Mouse (Mus musculus): ENCODE measurements at regions not wholly inside any gene's neighbourhood (a gene's known extent, or its start where the extent isn't known, plus 50 kb on each side); places are given as distances from the start of the nearest gene placed in this dataset.

DNA sequence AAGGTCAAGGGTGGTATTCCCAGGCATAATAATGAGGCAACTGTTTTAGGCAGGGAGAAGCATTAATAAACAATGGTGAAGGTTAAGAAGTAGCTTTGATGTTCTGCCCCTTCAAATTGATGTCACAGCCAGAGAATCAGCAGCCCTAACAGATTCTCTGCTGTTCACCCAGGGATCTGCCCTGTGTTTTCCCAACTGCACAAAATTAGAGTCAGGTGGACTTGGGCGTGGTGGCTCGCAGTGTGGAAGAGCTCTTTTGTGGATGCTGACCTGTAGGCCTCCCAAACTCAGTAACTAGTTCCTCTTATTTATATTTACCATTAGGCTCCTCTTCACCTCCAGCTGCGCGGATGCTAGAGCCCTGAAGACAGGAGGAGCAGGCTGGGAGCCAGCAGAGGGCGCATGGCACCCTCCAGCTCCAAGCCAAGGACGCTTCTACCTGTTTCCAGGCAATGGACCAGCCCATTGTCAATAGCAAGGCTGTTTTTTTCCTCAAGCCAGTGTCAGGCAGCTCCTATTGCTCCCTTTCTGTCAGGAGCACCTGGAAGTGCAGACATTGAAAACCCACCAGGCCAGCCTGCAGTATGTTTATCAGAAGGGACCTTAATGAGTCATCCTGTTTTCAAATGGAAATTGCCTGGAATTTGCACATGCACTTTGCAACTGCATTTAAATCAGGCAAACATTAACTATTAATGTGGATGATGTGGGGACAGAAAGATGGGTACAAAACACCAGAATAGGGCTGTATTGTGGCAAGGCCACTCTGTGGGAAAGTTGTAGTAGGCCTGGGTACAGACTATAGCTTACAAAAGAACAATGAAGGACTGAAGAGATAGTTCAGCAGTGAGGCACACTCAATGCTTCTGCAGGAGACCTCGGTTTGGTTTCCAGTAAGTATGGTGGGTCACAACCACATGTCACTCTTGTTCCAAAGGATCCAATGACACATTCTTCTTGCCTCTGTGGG, 328.4 kb downstream of the Bckdhb start:
- peak; percentile 87 for TF ChIP-seq CTCF (IDR thresholded peaks at IDR 0.05; ENCODE audit: borderline replicate concordance, extremely low read depth, insufficient read depth, insufficient read length)
- no peak for TF ChIP-seq POLR2A (IDR thresholded peaks at IDR 0.05; ENCODE audit: borderline replicate concordance, extremely low read depth, insufficient read depth, insufficient read length, poor library complexity, severe bottlenecking)
- peak; percentile 89 for DNase-seq (ENCODE audit: low read depth)

DNA sequence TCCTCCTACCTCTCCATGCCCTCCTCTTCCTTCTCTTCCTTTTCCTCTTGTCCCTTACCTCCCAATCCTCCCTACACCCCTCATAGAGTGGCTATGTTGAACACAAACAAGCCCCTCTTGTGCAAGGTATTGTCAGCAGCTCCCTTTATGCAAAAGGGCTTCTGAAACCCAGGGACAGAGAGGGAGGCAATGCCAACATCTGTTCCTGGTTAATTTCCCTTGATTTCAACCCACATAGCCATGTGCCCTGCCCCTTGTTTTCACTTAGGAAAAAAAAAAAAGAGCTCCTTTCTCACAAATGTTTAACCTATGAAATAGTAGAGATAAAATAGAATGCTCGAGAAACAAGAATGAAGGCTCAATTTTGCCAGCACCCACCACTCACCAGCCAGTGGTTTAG, 333.5 kb downstream of the Bckdhb start:
- DNase-seq (ENCODE audit: low read depth): no peak
- TF ChIP-seq CTCF (IDR thresholded peaks at IDR 0.05; ENCODE audit: borderline replicate concordance, extremely low read depth, insufficient read depth, insufficient read length) (no peak), POLR2A (IDR thresholded peaks at IDR 0.05; ENCODE audit: borderline replicate concordance, extremely low read depth, insufficient read depth, insufficient read length, poor library complexity, severe bottlenecking) (no peak)

DNA sequence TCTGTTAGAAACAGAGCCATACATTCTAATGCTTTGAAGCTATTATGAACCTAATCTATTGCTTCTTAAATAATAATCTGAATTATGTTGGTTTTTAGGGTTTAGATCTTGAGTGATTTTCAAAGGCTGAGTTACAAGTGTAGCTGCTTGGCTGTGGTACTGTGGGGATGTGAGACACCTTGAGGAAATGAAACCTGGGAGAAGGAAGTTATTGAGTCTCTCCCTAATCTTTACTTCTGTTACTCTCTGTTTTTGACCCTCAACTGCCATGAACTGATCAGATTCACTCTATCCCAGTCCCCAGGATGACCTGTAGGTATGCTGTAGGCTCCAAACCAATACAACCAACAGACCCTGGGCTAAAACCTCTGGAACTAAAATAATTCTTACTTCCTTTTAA, 334.8 kb downstream of the Bckdhb start:
- TF ChIP-seq CTCF (IDR thresholded peaks at IDR 0.05; ENCODE audit: borderline replicate concordance, extremely low read depth, insufficient read depth, insufficient read length) (no peak), POLR2A (IDR thresholded peaks at IDR 0.05; ENCODE audit: borderline replicate concordance, extremely low read depth, insufficient read depth, insufficient read length, poor library complexity, severe bottlenecking) (no peak)
- DNase-seq (ENCODE audit: low read depth): no peak

DNA sequence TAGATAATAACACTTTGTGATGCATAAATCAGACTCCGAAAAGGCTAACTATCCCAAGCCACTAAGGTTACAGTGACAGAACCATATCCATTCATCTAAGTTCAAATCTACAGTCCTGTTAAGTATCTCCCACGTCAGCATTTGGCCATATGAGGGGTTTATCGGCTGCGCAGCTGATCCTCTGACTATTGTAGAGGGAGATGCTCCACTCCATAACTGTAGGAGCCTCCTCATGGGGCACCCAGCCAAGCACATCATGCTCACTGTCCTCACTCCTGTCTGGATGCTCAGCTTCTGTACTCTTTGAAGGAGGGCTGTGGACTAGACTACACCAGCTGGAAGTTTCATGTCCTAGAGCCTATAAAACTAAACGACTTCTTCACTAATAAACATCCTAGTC, 337.2 kb downstream of the Bckdhb start:
- TF ChIP-seq CTCF (IDR thresholded peaks at IDR 0.05; ENCODE audit: borderline replicate concordance, extremely low read depth, insufficient read depth, insufficient read length) (no peak), POLR2A (IDR thresholded peaks at IDR 0.05; ENCODE audit: borderline replicate concordance, extremely low read depth, insufficient read depth, insufficient read length, poor library complexity, severe bottlenecking) (no peak)
- DNase-seq (ENCODE audit: low read depth): no peak

DNA sequence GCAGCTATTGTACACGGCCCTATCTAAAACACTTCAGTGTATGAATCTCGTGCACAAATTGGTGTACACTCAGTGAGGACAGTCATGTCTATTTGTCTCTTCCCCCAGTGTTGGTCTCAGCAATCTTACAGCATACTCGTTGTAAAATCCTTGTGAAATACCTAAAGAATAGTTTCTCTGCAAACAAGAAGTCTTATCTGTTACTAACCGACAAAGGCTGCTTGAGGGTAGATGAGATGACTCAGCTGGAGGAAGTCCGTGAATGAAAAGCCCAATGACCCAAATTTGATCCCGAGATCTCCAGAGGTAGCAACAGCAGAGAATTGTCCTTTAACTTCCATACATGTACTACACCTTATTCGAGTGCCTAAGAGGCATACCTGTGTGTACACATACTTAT, 342.0 kb downstream of the Bckdhb start:
- DNase-seq (ENCODE audit: low read depth): no peak
- TF ChIP-seq CTCF (IDR thresholded peaks at IDR 0.05; ENCODE audit: borderline replicate concordance, extremely low read depth, insufficient read depth, insufficient read length) (no peak), POLR2A (IDR thresholded peaks at IDR 0.05; ENCODE audit: borderline replicate concordance, extremely low read depth, insufficient read depth, insufficient read length, poor library complexity, severe bottlenecking) (no peak)

DNA sequence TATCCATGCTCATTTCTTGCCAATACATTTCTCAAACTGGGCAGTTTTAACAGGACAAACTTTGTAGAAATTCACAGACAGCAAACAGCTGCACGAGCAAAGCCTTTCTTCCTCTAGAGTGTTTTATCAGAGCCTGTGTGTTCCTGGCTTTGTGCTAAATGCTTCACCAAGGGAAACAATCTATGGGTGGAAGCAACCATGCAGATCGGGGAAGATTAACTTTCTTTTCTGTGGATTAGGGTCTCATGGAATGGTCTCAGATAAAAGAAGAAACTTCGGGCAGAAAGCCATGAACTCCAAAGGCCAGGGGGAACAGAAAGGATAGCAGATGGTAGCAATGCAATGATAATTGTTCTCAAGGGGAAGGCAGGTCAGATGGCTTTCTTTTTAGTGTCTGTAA, 349.7 kb downstream of the Bckdhb start:
- DNase-seq (ENCODE audit: low read depth): peak; percentile 42
- TF ChIP-seq CTCF (IDR thresholded peaks at IDR 0.05; ENCODE audit: borderline replicate concordance, extremely low read depth, insufficient read depth, insufficient read length) (no peak), POLR2A (IDR thresholded peaks at IDR 0.05; ENCODE audit: borderline replicate concordance, extremely low read depth, insufficient read depth, insufficient read length, poor library complexity, severe bottlenecking) (no peak)

DNA sequence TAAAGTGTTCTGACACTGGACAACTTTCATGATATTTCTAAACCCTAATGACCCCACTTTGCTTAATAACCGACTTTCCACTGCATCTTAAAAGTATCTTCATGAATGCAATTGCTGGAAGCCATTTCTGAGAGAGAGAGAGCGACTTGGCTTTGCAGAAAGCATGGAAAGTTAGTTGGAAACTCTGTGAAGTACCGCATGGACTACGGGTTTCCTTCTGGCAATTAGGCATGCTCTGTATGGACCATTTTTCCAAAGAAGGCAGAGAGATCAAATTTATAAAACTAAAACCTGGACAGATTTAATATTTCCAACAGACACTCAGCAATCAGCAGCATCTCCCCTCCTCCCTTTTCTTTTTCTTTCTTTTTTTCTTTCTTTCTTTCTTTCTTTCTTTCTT, 353.4 kb downstream of the Bckdhb start:
- TF ChIP-seq CTCF (IDR thresholded peaks at IDR 0.05; ENCODE audit: borderline replicate concordance, extremely low read depth, insufficient read depth, insufficient read length): no peak
- TF ChIP-seq POLR2A (IDR thresholded peaks at IDR 0.05; ENCODE audit: borderline replicate concordance, extremely low read depth, insufficient read depth, insufficient read length, poor library complexity, severe bottlenecking): no peak
- DNase-seq (ENCODE audit: low read depth): peak; percentile 71

DNA sequence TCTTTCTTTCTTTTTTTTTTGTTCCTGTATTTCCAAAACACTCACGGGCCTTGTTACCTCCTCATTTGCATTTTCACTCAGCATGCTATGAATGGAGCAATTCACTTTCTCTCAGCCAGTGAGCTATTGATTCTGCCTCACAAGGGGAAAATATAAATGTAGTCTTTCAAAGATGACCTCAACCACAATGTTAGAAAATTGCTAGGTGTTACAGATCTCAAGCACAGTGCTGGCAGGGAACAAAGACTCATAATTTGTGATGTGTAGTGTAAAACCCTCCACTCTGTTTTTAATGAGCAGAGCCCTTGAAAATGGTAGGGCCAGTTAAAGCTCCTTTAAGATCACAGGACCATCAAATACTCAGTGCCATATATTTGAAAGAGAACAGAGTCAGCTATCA, 353.8 kb downstream of the Bckdhb start:
- TF ChIP-seq CTCF (IDR thresholded peaks at IDR 0.05; ENCODE audit: borderline replicate concordance, extremely low read depth, insufficient read depth, insufficient read length): no peak
- TF ChIP-seq POLR2A (IDR thresholded peaks at IDR 0.05; ENCODE audit: borderline replicate concordance, extremely low read depth, insufficient read depth, insufficient read length, poor library complexity, severe bottlenecking): no peak
- DNase-seq (ENCODE audit: low read depth): peak; percentile 91

DNA sequence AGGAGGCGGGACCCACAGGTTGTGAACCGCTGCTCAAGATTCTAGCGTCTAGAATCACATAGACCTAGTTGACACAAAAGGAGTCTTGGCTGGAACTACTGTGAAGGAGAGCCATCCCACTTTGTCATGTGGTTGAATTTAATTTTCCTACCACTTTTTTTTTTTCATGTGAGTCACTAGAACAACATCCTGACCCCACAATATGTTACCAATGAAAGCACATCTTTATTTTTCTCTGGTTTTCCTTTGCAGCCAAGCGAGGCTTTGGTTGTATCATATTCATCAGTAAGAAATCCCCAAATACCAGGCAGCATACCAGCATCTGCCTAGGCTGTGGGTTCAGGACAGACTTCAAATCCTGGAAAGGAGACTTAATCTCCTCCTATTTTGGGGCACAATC, 356.0 kb downstream of the Bckdhb start:
- no peak for TF ChIP-seq POLR2A (IDR thresholded peaks at IDR 0.05; ENCODE audit: borderline replicate concordance, extremely low read depth, insufficient read depth, insufficient read length, poor library complexity, severe bottlenecking)
- TF ChIP-seq CTCF (IDR thresholded peaks at IDR 0.05; ENCODE audit: borderline replicate concordance, extremely low read depth, insufficient read depth, insufficient read length): no peak
- no peak for DNase-seq (ENCODE audit: low read depth)

DNA sequence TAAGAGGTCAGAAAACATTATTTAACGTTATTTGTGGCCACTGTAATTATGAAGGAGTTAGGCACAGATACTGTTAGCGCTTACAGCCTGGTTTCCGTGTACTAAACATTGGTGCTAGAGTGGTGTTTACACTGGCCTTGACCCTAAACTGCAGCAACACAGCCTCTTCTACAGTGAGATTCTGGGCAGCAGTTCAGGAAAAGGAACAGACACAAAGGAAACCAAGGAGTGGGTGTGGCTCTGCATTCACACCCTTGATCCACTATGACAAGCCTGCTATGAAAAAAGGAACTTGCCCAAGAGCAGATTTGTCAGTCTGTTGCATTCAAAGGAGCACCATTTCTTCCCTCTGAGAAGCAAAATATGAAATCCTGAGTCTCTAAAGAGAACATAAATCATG, 356.7 kb downstream of the Bckdhb start:
- DNase-seq (ENCODE audit: low read depth): peak; percentile 94
- TF ChIP-seq POLR2A (IDR thresholded peaks at IDR 0.05; ENCODE audit: borderline replicate concordance, extremely low read depth, insufficient read depth, insufficient read length, poor library complexity, severe bottlenecking) (no peak), CTCF (IDR thresholded peaks at IDR 0.05; ENCODE audit: borderline replicate concordance, extremely low read depth, insufficient read depth, insufficient read length) (no peak)

DNA sequence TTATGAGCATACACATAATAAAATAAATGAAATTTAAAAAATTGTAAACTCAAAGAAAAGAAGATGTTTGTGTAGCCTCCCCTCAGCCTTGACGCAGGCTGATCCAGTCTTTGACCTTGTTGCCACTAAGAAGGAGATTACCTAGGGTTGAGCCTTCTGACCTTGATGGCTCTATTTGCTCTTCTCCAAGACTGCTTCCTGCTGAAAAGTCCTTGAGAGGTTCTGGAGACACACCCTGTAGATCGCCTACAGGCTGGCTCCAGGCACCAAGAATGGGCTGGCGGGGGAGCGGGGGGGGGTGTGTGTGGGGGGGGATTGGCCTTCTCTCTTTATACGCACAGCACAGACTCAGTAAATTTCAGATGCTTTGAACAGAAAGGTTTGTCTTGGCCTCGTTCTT, 358.4 kb downstream of the Bckdhb start:
- TF ChIP-seq CTCF (IDR thresholded peaks at IDR 0.05; ENCODE audit: borderline replicate concordance, extremely low read depth, insufficient read depth, insufficient read length) (no peak), POLR2A (IDR thresholded peaks at IDR 0.05; ENCODE audit: borderline replicate concordance, extremely low read depth, insufficient read depth, insufficient read length, poor library complexity, severe bottlenecking) (no peak)
- DNase-seq (ENCODE audit: low read depth): no peak

DNA sequence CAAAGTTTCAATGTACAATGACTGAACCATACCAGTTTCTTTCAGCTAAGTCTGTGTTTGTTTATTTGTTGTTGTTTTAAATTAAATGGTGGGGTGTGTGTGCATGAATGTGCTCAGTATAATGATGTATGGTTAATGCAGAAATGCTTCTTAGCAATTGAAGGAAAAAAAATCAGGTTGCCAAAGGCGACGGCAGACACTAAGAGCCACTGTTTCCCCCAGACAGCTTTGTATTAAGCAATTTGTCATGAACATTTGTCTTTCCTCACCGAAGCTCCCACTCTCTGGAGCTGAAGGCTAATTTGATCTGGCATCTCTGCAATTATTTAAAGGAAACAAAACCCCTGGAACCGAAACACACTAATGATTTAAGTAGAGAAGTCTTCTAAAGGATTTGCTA, 360.7 kb downstream of the Bckdhb start:
- TF ChIP-seq CTCF (IDR thresholded peaks at IDR 0.05; ENCODE audit: borderline replicate concordance, extremely low read depth, insufficient read depth, insufficient read length): no peak
- no peak for TF ChIP-seq POLR2A (IDR thresholded peaks at IDR 0.05; ENCODE audit: borderline replicate concordance, extremely low read depth, insufficient read depth, insufficient read length, poor library complexity, severe bottlenecking)
- DNase-seq (ENCODE audit: low read depth): peak; percentile 92
